Mouse (Mus musculus): Measurements from ENCODE around the gene Mmaa.

Gene Mmaa

DNA sequence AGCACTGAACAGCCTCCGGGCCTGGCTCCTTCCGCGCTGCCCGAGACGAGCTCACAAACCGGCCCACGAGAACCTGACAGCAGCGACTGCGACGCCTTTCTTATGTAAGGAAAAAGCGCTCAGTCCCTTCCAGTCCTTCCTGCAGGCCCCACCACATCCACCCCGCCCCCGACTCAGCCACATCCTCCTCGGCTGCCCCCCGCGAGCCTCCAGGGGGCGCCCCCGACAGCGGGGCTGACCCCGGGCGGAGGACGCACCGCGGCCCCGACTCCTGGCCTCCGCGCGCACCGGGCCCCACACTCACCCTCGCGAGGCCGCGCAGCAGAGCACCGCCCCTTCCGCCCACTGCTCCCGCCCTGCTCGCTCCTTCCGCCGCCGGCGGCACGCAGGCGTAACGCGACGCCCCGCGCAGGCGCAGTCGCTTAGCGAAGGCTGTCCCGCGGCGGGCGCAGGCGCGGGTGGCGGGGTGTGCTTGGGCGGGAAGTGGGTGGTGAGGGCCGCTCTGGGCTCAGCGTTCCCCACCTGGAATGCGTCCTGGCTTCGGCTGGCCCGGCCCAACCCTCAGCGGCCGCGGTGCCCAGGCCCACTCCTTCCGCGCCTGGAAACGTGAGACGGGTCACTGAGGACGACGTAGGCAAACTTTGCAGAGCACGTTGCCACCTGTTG, at the start of gene Mmaa:
Gene Mmaa (minus strand): TSS at position 328 of the 666 bp plus-strand sequence.
- peak; percentile 92 for DNase-seq (ENCODE audit: low read depth, low spot score)

DNA sequence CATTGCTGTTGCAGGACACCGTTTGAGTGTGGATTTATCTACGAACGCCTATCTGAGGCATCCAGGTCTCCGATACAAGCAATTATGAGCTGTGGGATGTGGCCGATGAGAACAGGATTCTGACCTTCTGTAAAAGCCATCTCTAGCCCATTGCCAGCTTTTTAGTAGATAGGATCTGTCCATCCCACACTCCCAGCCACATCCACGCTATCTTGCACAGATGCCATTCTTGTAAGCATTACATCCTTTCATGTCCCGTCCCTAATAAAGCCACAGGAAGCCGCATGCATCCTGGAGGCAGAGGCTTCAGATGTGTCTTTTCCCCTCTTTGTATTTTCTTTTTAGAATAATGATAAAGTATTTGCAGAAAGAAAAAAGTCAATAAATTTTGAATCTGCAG, 46.5 kb upstream of the Mmaa start:
- DNase-seq (ENCODE audit: low read depth, low spot score), result no peak

DNA sequence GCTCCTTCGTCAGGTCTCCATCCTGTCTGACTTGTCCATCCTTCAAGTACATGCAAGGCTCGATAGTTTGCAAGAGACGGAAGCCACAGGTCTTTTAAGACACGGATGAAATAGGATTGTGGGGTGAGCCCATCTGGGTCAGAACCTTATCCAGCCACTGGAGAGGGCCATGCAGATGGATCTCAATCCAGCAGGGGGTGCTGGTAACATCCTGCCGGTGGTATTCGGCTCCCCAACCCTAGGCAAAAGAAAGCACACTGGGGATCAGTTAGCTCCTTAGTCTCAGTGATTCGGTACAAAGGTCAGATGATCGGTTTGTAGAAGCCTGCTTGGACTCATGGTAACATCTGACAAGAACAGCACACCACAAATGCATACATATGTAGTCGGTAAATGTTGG, 44.8 kb upstream of the Mmaa start:
- no peak for DNase-seq (ENCODE audit: low read depth, low spot score)

DNA sequence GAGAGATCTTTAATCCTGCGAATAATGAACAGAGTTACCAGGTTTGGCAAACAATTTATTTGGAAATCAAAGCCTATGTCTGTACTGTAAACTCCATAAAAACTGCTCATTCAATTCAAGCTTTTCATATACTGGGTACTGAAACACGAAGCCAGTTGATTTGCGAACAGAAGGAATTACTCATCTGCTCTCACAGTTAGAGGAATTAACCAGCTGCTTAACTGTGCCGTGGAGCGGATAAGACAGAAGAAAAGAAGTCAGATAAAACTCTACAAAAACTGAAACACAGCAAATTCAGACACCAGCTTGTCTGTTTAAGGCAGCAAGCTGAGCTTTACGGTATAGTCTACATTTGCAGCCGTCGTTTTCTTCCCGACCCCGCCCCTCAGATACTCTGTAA, 43.9 kb upstream of the Mmaa start:
- DNase-seq (ENCODE audit: low read depth, low spot score), result no peak

DNA sequence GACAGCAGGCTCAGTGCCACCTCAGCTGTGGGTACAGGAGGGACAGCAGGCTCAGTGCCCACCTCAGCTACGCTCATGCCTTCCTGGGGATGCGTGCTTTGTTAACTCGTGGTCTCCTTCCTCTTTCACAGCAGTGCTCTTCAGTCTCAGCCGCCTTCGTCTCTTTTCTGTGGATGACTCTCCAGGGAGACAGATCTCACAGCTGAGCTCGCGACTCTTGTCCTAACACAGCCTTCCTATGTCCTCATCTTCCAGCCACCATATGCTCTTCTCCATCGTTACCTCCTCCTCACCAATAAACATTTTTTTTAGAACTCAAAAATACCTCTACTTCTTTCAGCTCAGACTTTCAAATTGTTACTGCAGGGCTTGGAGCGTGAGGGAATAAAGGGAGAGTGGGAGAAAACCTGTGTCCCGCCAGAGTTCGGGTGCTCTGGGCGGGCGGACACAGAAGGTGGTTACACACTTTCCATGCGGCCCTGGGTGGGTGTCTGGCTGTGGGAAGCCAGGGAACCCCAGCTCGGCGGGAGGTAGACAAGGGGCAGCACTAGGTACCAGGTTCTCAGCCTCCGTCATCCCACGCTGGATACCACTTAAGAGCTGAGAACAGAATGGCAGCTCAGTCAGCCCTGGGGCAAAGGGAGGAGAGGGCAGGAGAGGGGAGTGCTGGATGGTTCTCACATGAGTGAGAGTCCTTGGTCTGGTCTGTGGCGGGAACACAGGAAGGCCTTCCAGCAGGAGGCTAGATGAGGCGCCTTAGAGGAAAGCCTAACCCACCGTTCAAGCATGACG, 37.6 kb upstream of the Mmaa start:
- DNase-seq (ENCODE audit: low read depth, low spot score), result no peak

DNA sequence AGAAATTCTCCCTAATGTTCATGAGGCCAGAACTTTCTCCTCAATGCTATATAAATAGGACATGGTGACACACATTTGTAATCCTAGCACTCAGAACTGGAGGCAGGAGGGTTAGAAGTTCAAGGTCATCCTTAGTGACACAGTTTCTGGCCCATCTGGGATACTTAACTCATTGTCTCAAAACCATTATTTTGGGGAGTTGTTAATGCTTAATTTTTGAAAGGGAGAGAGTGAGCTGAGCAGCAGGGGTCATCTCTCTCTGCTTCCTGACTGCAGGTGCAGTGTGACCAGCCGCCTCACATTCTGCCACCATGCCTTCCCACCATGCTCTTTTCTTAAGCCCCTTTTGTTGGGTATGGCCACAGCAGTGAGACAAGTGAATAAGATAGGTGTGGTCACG, 36.8 kb upstream of the Mmaa start:
- DNase-seq (ENCODE audit: low read depth, low spot score), result no peak

DNA sequence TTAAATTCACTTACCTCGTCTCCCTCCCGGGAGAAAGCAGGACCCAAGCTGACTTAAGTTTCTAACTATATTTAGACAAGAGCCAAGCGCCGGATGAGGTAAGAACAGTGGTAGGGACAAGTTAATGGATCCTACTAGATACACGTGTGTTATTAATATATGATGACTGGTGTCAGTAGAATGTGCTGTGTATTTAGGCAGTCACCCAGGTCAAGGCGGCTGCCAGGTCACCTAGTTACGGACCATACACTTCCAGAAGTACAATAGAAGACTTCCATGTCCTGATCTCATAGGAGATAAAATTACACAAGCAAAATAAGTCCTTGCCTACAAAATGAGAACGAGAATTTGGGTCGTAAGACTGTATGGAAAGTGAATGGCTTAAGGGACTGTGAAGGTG, 36.3 kb upstream of the Mmaa start:
- no peak for DNase-seq (ENCODE audit: low read depth, low spot score)

DNA sequence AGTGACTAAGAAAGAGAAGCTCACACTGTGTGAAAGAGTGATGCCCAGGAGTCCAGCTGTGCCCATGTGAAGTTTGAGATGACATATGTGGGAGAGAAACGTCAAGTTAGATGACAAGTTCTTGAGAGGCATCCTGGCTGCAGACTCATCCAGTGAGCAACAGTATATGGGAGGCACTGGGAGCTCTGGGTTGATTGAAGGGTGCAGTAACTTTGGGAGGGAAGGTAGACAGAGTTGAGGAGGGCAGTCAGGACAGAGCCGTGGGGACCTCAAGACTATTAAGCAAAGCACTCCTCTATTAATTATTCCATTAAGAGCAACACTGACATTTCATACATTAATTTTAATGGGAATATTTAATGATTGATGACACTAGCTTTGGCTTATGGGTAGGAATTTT, 35.0 kb upstream of the Mmaa start:
- no peak for DNase-seq (ENCODE audit: low read depth, low spot score)

DNA sequence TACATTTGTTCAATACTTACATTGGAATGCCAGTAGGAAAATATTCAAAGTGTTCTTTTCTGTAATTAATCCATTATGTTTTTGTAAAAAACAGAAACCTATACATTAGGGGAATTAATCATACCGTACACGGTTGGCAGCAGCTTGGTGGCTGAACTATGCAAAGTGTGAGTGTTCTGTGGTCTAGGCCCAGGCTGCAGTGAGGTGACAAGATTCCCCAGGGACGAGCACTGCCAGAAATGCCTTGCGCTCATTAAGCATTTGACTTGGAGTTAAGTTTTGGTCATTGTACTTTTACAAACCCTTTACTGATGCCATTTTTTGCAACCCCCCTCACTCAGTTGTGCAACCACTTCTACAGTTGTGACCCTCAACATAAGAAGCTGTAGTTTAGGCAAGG, 34.4 kb upstream of the Mmaa start:
- DNase-seq (ENCODE audit: low read depth, low spot score), result no peak

DNA sequence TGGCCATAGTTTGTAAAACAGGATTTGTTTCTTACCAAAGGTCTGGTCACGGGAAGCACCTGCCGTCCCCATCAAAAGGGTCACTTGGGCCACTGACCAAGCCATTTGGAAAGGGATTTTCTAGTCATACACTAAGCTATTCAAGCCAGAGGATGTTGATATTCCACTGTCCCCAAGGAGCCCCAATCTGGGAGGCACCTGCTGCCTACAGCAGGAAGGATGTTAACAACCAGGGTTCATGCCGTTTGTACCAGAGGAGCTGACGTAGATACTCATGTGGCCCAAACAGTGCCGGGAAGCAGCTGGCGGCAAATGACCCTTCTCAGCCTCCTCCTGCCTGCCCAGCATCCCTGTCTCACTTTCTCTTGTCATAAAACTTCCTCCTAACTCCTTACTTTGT, 30.8 kb upstream of the Mmaa start:
- no peak for DNase-seq (ENCODE audit: low read depth, low spot score)

DNA sequence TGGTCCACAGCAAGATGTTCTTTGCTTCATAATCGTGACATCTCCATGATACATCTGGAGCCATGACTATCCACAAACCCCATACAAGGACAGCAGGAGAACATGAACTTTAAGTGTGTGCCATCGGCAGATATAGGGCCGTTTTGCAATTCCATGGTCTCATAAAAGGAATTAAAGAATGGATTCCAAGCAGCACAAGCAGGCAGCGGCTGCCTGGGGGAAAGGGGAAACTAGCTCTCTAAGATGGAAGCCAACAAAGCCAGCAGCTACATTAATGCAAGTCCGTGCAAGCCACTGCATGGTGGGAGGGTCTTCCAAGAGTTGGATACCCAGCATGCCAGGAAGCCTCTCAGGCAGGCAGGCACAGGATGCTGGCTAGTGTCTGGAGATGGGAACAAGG, 30.2 kb upstream of the Mmaa start:
- no peak for DNase-seq (ENCODE audit: low read depth, low spot score)

DNA sequence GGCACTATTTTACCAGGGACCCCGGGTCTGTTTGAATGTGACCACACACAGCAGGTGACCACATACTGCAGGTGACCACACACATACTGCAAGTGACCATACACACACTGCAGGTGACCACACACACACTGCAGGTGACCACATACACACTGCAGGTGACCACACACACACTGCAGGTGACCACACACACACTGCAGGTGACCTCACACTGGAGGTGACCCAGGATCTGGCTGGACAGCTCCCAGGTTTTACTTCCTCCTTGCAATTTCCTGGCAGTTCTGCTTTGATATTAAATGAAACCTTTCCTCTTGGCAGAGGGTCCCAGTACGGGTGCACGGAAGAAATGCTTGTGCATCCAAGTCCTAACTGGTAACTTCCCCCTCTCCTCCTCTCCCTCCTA, 29.3 kb upstream of the Mmaa start:
- no peak for DNase-seq (ENCODE audit: low read depth, low spot score)

DNA sequence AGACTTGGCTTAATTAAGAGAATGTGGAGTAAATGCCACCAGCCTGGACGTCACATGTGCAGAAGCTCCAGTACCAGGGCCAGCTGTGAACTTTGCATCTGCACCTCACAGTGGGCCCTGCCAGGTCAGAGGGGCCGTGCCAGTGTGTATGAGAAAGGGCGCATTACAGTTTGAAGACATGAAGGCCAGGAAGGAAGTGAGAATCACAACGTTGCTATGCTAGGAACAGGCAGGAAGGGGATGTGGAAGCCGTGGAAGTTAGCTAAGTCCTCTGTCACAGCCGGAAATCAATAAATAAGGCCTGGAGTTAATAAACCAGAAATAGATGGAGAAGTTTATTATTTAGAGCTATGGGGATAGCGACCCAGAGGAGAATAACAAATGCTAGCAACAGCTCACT, 28.4 kb upstream of the Mmaa start:
- no peak for DNase-seq (ENCODE audit: low read depth, low spot score)

DNA sequence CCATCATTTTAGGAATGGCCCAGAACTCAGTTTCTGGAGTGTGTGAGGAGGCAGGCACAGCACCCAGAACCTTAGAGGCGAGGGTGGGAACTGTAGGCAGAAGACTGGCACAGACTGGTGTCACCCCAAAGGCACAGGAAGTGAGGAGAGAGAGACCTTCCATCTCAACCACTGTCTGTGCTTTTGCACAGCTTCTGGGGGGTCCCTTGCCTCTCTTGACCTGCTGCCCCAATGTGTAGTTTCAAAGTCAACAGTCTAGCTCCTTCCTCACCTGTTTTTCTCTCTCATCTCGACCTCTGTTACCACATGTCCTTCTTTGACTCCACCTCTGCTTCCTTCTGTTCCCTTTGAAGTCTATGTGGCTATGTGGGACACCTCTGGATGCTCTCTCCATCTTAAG, 16.1 kb upstream of the Mmaa start:
- DNase-seq (ENCODE audit: low read depth, low spot score), result no peak

DNA sequence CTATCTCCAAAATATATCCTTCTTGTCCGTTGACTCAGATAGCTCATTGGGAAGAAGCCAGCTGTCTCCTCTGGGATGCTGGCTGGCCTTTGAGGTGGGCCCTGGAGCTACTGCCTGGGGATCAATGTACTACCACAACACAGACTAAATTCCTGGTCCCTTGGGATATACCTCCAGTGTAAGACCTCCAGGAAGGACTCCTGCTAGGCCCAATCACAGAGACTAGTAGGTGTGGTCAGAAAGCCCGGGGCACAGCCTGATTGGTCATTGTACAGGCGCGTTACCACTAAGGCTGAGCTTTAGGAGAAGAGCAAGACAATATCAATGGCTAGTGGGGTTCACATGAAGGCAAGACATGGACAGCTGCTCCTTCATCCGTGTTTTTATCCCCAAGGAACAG, 11.2 kb upstream of the Mmaa start:
- no peak for DNase-seq (ENCODE audit: low read depth, low spot score)

DNA sequence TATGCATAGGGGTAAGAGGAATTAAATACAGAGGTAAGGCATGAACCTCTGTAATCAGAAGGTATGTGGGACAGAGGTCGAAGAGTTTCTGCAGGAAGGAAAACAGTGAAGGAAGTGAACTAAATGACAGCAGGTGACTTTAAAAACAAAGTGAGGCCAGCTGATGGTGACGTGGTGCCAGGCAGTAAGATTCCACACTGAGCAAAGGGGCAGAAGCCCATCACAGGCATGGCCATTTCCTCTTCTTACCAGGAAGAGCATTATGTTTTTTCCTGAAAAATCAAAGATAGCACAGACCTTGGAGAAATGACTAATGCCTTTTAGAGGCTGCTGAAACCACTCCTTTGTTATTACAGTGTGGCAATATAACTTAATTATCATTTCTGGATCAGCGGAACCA, 6.8 kb upstream of the Mmaa start:
- no peak for DNase-seq (ENCODE audit: low read depth, low spot score)

DNA sequence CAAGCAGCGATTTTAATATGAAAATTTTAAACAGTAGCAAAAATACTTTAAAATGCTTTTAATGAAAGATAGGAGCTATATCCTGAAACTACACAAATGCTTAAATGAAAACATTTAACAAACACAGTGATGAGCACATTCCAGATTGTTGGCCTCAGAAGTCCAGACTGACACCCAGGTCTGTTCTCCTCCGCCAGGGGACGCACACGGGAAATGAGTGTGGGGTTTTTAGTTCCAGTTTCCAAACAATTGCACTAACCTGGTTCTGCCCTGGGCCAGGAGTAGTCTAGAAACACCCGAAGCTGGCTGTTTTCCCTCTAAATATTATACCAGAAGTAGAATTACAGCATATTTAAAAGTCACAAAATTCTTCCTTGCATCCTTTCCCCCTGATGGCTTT, 5.0 kb upstream of the Mmaa start:
- DNase-seq (ENCODE audit: low read depth, low spot score), result no peak

DNA sequence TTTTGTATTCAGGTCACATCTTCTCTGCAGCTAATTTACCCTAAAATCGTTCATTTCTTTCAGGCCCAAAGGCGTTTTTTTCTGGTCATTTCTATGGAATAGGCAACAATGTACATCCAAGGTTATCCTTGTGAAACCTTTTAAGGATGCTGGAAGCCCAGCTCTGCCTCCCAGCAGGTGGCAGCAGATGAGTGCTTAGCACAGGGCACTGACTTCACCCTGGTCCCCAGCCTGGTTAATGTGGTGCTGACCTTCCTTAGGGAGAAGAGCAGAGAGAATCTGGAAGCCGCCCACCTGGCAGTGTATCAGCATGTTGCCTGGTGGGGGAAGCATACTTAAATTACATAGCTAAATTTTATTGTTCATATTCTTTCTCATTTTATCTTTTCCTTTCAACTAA, 3.0 kb upstream of the Mmaa start:
- DNase-seq (ENCODE audit: low read depth, low spot score), result peak; percentile 36

DNA sequence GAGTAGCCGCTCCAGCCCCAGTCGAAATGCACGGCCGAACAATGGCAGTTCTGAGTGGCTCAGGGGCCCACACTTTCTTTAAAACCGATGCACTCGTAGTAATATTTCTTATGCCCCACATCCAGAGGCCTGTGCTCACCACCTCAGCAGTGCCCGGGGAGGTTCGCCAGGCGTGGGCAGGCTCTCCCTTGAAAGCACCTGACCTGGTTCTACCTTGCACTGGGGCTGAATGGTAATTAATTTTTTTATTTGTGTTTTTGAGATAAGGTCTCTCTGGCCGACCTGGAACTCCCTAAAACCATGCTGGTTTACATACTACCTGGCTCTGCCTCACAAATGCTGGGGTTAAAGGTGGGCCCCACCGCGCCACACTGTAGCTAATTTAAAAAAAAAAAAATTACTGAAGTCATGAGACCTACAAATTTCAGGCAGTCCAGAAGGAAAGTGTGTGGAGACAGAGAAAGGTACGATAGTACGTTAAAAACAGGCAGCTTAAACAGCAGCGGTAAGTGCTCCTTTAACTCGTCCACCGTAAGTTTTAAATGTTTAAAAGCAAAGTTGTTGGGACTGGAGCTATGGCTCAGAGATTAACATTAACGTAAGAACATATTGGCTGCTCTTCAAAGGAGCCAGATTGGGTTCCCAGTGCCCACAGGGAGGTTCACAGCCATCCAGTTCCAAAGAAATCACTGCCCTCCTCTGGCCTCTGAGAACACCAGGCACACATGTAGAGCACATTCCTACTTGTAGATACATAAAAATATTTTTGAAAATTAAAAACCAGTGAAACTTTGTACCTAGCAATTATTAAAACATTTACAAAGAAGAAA, 754 bp upstream of the Mmaa start:
- DNase-seq (ENCODE audit: low read depth, low spot score), result no peak

DNA sequence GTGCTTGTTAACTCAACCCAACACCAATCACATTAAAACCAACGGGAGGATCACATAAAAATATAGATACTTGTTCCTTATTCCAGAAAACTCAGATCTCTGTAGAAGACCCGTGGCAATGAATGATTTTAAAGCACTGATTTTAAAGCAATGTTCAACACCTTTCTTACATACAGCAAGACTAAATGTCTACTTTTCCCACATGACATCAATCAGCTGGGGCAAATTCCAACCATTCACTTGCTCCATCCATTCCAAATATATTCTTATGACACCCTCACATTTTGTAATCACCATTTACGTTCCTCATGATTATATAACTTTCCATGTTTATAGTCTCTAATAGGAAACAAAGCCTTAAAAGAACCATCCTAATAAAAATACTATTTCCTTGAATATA, 896 bp downstream of the Mmaa start:
- DNase-seq (ENCODE audit: low read depth, low spot score), result no peak

DNA sequence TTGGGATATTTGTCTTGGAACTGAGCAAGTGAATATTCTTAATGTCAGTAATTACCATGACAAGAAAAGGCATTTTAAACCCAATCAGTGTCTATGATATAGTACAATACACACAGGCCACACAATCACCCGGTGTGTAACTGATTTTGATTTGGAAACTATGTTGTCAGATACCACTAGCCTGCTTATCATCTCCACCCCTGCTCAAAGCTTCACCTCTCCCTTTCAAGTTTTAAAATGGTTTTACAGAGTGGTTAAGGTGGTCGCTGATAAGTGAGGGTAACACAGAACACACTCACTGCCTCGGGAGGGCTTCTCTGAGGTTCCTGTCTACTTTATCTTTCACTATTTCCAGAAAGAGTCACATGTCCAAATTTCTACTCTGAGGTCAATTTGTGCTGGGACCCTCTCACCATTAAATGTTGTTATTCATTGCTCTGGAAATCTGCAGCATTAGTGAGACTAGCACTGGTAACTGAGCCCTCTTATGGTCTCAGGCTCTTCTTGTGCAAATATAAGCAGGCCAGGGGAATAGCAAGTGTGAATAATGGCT, 1.9 kb downstream of the Mmaa start:
- DNase-seq (ENCODE audit: low read depth, low spot score), result no peak

DNA sequence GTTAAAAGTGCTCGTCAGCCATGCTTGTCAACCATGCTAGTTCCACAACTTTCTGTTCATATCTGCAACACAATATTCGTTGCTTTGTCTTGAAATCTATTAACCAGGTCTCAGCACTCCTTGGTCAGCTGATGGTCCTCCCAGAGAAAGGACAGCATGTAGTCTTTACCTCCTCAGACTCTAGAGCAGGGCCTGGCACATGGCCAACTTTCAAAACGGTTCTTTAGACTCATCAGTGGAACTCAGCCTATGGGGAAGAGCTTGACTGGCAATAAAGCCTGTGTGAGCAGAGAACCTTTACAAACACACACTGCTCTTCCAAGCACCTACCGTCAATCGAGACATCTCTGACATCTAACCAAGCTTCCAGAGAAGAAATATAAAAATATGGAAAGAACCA, 5.1 kb downstream of the Mmaa start:
- no peak for DNase-seq (ENCODE audit: low read depth, low spot score)
